In the genomic region with DNA sequence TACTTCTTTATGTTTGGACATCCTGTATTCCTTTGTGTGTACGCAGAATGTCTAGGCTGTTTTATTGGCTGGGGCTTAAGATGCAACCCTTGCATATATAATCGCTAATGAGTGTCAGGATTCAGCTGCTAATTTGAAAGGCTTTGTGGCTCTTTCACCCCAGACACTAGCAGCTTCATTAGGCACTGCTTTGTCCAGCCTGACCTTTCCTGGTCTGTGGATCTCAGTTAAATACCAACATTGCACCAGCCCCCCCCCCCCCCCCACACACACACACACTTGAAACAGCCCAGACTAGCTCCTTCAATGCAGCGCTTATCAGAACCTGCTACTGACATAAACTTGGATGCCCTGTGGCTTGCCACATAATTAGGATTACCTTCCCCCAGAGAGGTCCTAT, we compare ENCODE assay signal across 12 mouse cellular contexts.
DNase-seq lines count a peak whose midpoint lies in the region; ATAC-seq and TF ChIP-seq lines count a peak whose summit lies in the region.
"Had no signal": no experiment of that assay in that cellular context is flagged by ENCODE, and none has a peak within 500 bp of the region (broad histone marks: within the 10 kb centered on the region; RNA-seq: fewer than 3 reads in every experiment).

No protein-coding gene starts in this region.

- no peak for ATAC-seq in heart, embryonic 15.5 days (replicated peaks; ENCODE audit: insufficient number of reproducible peaks, insufficient read depth, low FRiP score, low read depth)
- peak; percentile 80 for ATAC-seq in forebrain, embryonic 12.5 days (ENCODE audit: low FRiP score)
- peak; percentile 57; the same call in 1 of the 2 replicates for ATAC-seq in hindbrain, postnatal 0 days
- ATAC-seq in neural tube, embryonic 15.5 days (ENCODE audit: low FRiP score) = peak; percentile 36; the same call in 1 of the 2 replicates

- H3K9me3 ChIP-seq in heart, embryonic 15.5 days (replicated peaks) = no peaks in the 10 kb centered on the region
- H3K9me3 ChIP-seq in forebrain, embryonic 12.5 days = no peaks in the 10 kb centered on the region
- H3K9me3 ChIP-seq in hindbrain, postnatal 0 days (ENCODE audit: low read length) = no peaks in the 10 kb centered on the region
- H3K9me3 ChIP-seq in neural tube, embryonic 15.5 days (replicated peaks) = no peaks in the 10 kb centered on the region
- H3K9me3 ChIP-seq: limb, embryonic 12.5 days; stomach, embryonic 15.5 days had no signal

- H3K4me1 ChIP-seq in heart, embryonic 15.5 days (replicated peaks) = peaks cover 30% of the 10 kb centered on the region
- peaks cover 39% of the 10 kb centered on the region for H3K4me1 ChIP-seq in forebrain, embryonic 12.5 days
- H3K4me1 ChIP-seq in hindbrain, postnatal 0 days (ENCODE audit: insufficient read depth, low read length) = 0 out of 2 replicates have a peak, but pooled peaks cover 5% of the 10 kb centered on the region
- H3K4me1 ChIP-seq in neural tube, embryonic 15.5 days = peaks cover 31% of the 10 kb centered on the region

- no peak for TF ChIP-seq CTCF in hindbrain, postnatal 0 days (IDR thresholded peaks at IDR 0.05; ENCODE audit: low read depth)

- H3K4me2 ChIP-seq in heart, embryonic 15.5 days = peak overlapping the region; percentile 6; the same call in 1 of the 2 replicates
- peak overlapping the region; percentile 25; the same call in 1 of the 2 replicates for H3K4me2 ChIP-seq in forebrain, embryonic 12.5 days
- H3K4me2 ChIP-seq in hindbrain, postnatal 0 days (ENCODE audit: low read depth, low read length) = peak overlapping the region; percentile 27; the same call in 1 of the 2 replicates
- no peak overlapping the region; the same call in 1 of the 2 replicates for H3K4me2 ChIP-seq in neural tube, embryonic 15.5 days
- H3K4me2 ChIP-seq: stomach, embryonic 15.5 days had no signal

- no peak overlapping the region for H3K27ac ChIP-seq in heart, embryonic 15.5 days
- H3K27ac ChIP-seq in forebrain, embryonic 12.5 days = peak overlapping the region; percentile 50; the same call in 1 of the 2 replicates
- no peak overlapping the region for H3K27ac ChIP-seq in hindbrain, postnatal 0 days
- H3K27ac ChIP-seq in neural tube, embryonic 15.5 days (replicated peaks) = no peak overlapping the region
- H3K27ac ChIP-seq: stomach, embryonic 15.5 days had no signal

- H3K9ac ChIP-seq in heart, embryonic 15.5 days = no peak overlapping the region
- no peak overlapping the region for H3K9ac ChIP-seq in forebrain, embryonic 12.5 days
- H3K9ac ChIP-seq in hindbrain, postnatal 0 days (replicated peaks; ENCODE audit: low read length) = no peak overlapping the region
- no peak overlapping the region for H3K9ac ChIP-seq in neural tube, embryonic 15.5 days (replicated peaks)
- H3K9ac ChIP-seq: limb, embryonic 12.5 days; stomach, embryonic 15.5 days had no signal

- 39% methylated on average over 3 of the region's 3 CpGs for WGBS in heart, embryonic 15.5 days
- 4% methylated on average over 3 of the region's 3 CpGs for WGBS in forebrain, embryonic 12.5 days
- 13% methylated on average over 3 of the region's 3 CpGs for WGBS in hindbrain, postnatal 0 days
- 16% methylated on average over 3 of the region's 3 CpGs for WGBS in neural tube, embryonic 15.5 days

- H3K27me3 ChIP-seq in heart, embryonic 15.5 days = no peaks in the 10 kb centered on the region
- peaks cover 21% of the 10 kb centered on the region; the same call in 1 of the 2 replicates for H3K27me3 ChIP-seq in forebrain, embryonic 12.5 days
- H3K27me3 ChIP-seq in hindbrain, postnatal 0 days (ENCODE audit: insufficient read depth, low read length) = no peaks in the 10 kb centered on the region
- no peaks in the 10 kb centered on the region for H3K27me3 ChIP-seq in neural tube, embryonic 15.5 days (replicated peaks)
- H3K27me3 ChIP-seq: limb, embryonic 12.5 days; stomach, embryonic 15.5 days had no signal

- intact Hi-C loops in heart, postnatal 14 days (cut with DNase I) = loop anchor here (10.0 kb wide), 1 partner anchor 157 kb away; no protein-coding TSS in a partner anchor
- intact Hi-C loops in gastrocnemius, postnatal 14 days (cut with DNase I; ENCODE audit: low total_unique reads) = no loop called here

- DNase-seq in heart, postnatal 14 days = no peak
- no peak for DNase-seq in hindbrain, postnatal 0 days (ENCODE audit: low spot score)
- DNase-seq in gastrocnemius, postnatal 14 days = no peak
- no peak for DNase-seq in ovary, adult 18-20 months (ENCODE audit: low spot score)
- DNase-seq in adrenal gland, adult 8-10 months = no peak
- DNase-seq: kidney, adult 18-20 months; right cerebral cortex, postnatal 14 days had no signal

- no peaks in the 10 kb centered on the region for H3K36me3 ChIP-seq in heart, embryonic 15.5 days
- no peaks in the 10 kb centered on the region for H3K36me3 ChIP-seq in forebrain, embryonic 12.5 days (replicated peaks)
- no peaks in the 10 kb centered on the region for H3K36me3 ChIP-seq in hindbrain, postnatal 0 days (ENCODE audit: insufficient read depth, low read length)
- no peaks in the 10 kb centered on the region for H3K36me3 ChIP-seq in neural tube, embryonic 15.5 days
- H3K36me3 ChIP-seq: limb, embryonic 12.5 days; stomach, embryonic 15.5 days had no signal

- no peak overlapping the region for H3K4me3 ChIP-seq in heart, embryonic 15.5 days
- no peak overlapping the region for H3K4me3 ChIP-seq in forebrain, embryonic 12.5 days (replicated peaks)
- H3K4me3 ChIP-seq in hindbrain, postnatal 0 days (ENCODE audit: low read length) = no peak overlapping the region
- H3K4me3 ChIP-seq in neural tube, embryonic 15.5 days (replicated peaks) = no peak overlapping the region
- H3K4me3 ChIP-seq: limb, embryonic 12.5 days; stomach, embryonic 15.5 days had no signal
